Mouse (Mus musculus): ENCODE data around the gene Nmt1. TPM values are rescaled to one million over a fixed set of nuclear protein-coding genes. Genes with fewer than 3 reads are reported as not detected.

The Nmt1 gene
- polyA plus RNA-seq, 1 experiment: 74.3 TPM

- no peak overlapping the region for H3K27ac ChIP-seq (ENCODE audit: insufficient read depth, low read length)
- peaks cover 10% of the 10 kb centered on the region for H3K4me1 ChIP-seq (ENCODE audit: control insufficient read depth, insufficient read depth, low read length)
- H3K4me3 ChIP-seq (ENCODE audit: insufficient read depth, low read length): no peak overlapping the region
- no peak for TF ChIP-seq CTCF (IDR thresholded peaks at IDR 0.05; ENCODE audit: extremely low read depth, insufficient read depth, low read length)
- no peak for TF ChIP-seq POLR2A (IDR thresholded peaks at IDR 0.05; ENCODE audit: extremely low read depth, insufficient read depth, low read length)
These were observed 24.8 kb upstream of the Nmt1 start for GRCm38 (mm10) chr11:103003210-103003609.

- Histone ChIP-seq H3K4me3 (ENCODE audit: insufficient read depth, low read length) (no peak overlapping the region), H3K4me1 (ENCODE audit: control insufficient read depth, insufficient read depth, low read length) (peaks cover 10% of the 10 kb centered on the region), H3K27ac (ENCODE audit: insufficient read depth, low read length) (no peak overlapping the region)
- no peak for TF ChIP-seq CTCF (IDR thresholded peaks at IDR 0.05; ENCODE audit: extremely low read depth, insufficient read depth, low read length)
- no peak for TF ChIP-seq POLR2A (IDR thresholded peaks at IDR 0.05; ENCODE audit: extremely low read depth, insufficient read depth, low read length)
These were observed 23.1 kb upstream of the Nmt1 start for GRCm38 (mm10) chr11:103004852-103005251.

GRCm38 (mm10) chr11:103005254-103005981, 22.6 kb upstream of the Nmt1 start:
- H3K27ac ChIP-seq (ENCODE audit: insufficient read depth, low read length): no peak overlapping the region
- H3K4me3 ChIP-seq (ENCODE audit: insufficient read depth, low read length): no peak overlapping the region
- peaks cover 10% of the 10 kb centered on the region for H3K4me1 ChIP-seq (ENCODE audit: control insufficient read depth, insufficient read depth, low read length)
- no peak for TF ChIP-seq CTCF (IDR thresholded peaks at IDR 0.05; ENCODE audit: extremely low read depth, insufficient read depth, low read length)
- no peak for TF ChIP-seq POLR2A (IDR thresholded peaks at IDR 0.05; ENCODE audit: extremely low read depth, insufficient read depth, low read length)

- Histone ChIP-seq H3K4me1 (ENCODE audit: control insufficient read depth, insufficient read depth, low read length) (peaks cover 10% of the 10 kb centered on the region), H3K27ac (ENCODE audit: insufficient read depth, low read length) (no peak overlapping the region), H3K4me3 (ENCODE audit: insufficient read depth, low read length) (no peak overlapping the region)
- TF ChIP-seq POLR2A (IDR thresholded peaks at IDR 0.05; ENCODE audit: extremely low read depth, insufficient read depth, low read length) (no peak), CTCF (IDR thresholded peaks at IDR 0.05; ENCODE audit: extremely low read depth, insufficient read depth, low read length) (no peak)
These were observed 21.5 kb upstream of the Nmt1 start for GRCm38 (mm10) chr11:103006286-103007000.

- Histone ChIP-seq H3K4me1 (ENCODE audit: control insufficient read depth, insufficient read depth, low read length) (peaks cover 10% of the 10 kb centered on the region), H3K27ac (ENCODE audit: insufficient read depth, low read length) (no peak overlapping the region), H3K4me3 (ENCODE audit: insufficient read depth, low read length) (no peak overlapping the region)
- no peak for TF ChIP-seq CTCF (IDR thresholded peaks at IDR 0.05; ENCODE audit: extremely low read depth, insufficient read depth, low read length)
These were observed 21.0 kb upstream of the Nmt1 start for GRCm38 (mm10) chr11:103007001-103007340.

- H3K27ac ChIP-seq (ENCODE audit: insufficient read depth, low read length): no peak overlapping the region
- peaks cover 10% of the 10 kb centered on the region for H3K4me1 ChIP-seq (ENCODE audit: control insufficient read depth, insufficient read depth, low read length)
- no peak for TF ChIP-seq CTCF (IDR thresholded peaks at IDR 0.05; ENCODE audit: extremely low read depth, insufficient read depth, low read length)
- TF ChIP-seq POLR2A (IDR thresholded peaks at IDR 0.05; ENCODE audit: extremely low read depth, insufficient read depth, low read length): no peak
- no peak overlapping the region for H3K4me3 ChIP-seq (ENCODE audit: insufficient read depth, low read length)
These were observed 19.4 kb upstream of the Nmt1 start for GRCm38 (mm10) chr11:103008558-103008957.

- H3K27ac ChIP-seq (ENCODE audit: insufficient read depth, low read length): no peak overlapping the region
- peaks cover 10% of the 10 kb centered on the region for H3K4me1 ChIP-seq (ENCODE audit: control insufficient read depth, insufficient read depth, low read length)
These were observed 18.8 kb upstream of the Nmt1 start for GRCm38 (mm10) chr11:103009208-103009607.

GRCm38 (mm10) chr11:103010454-103011205, 17.4 kb upstream of the Nmt1 start:
- H3K4me3 ChIP-seq (ENCODE audit: insufficient read depth, low read length): no peak overlapping the region
- TF ChIP-seq POLR2A (IDR thresholded peaks at IDR 0.05; ENCODE audit: extremely low read depth, insufficient read depth, low read length) (no peak), CTCF (IDR thresholded peaks at IDR 0.05; ENCODE audit: extremely low read depth, insufficient read depth, low read length) (no peak)
- peaks cover 7% of the 10 kb centered on the region for H3K4me1 ChIP-seq (ENCODE audit: control insufficient read depth, insufficient read depth, low read length)
- H3K27ac ChIP-seq (ENCODE audit: insufficient read depth, low read length): no peak overlapping the region

More at GRCm38 (mm10) chr11:103009208-103009607, 18.8 kb upstream of the Nmt1 start:
- TF ChIP-seq POLR2A (IDR thresholded peaks at IDR 0.05; ENCODE audit: extremely low read depth, insufficient read depth, low read length) (no peak), CTCF (IDR thresholded peaks at IDR 0.05; ENCODE audit: extremely low read depth, insufficient read depth, low read length) (peak; percentile 32; the same call in 1 of the 2 replicates)
- no peak overlapping the region for H3K4me3 ChIP-seq (ENCODE audit: insufficient read depth, low read length)

GRCm38 (mm10) chr11:103011206-103011497, 16.8 kb upstream of the Nmt1 start:
- TF ChIP-seq POLR2A (IDR thresholded peaks at IDR 0.05; ENCODE audit: extremely low read depth, insufficient read depth, low read length) (no peak), CTCF (IDR thresholded peaks at IDR 0.05; ENCODE audit: extremely low read depth, insufficient read depth, low read length) (no peak)
- H3K4me3 ChIP-seq (ENCODE audit: insufficient read depth, low read length): no peak overlapping the region
- no peak overlapping the region for H3K27ac ChIP-seq (ENCODE audit: insufficient read depth, low read length)
- H3K4me1 ChIP-seq (ENCODE audit: control insufficient read depth, insufficient read depth, low read length): peaks cover 3% of the 10 kb centered on the region; the same call in 1 of the 2 replicates
